Mouse (Mus musculus) embryonic facial prominence, embryonic 14.5 days (tissue): ENCODE measurements around the gene Gabpb2. TPM values are rescaled to one million over a fixed set of nuclear protein-coding genes. Genes with fewer than 3 reads are reported as not detected.

Experiments used
- ATAC-seq: fragments of 200-750 bp; cut with Nextera tagmentation; 2 replicates; pipeline ENCODE4 v1.8.0; 2017; ENCODE audit warnings: low read depth, moderate number of reproducible peaks, moderate TSS enrichment
- DNase-seq: peaks from one replicate; pipeline ENCODE4 v3.0.0-alpha.2; 2015; ENCODE audit warnings: low spot score
- H3K27ac ChIP-seq: fragments of 300-500 bp; sonication (generic); replicated peaks from 2 replicates; pipeline ENCODE4 v1.5.1; 2014; ENCODE audit warnings: low read depth, mild to moderate bottlenecking, low read length, moderate library complexity
- H3K27me3 ChIP-seq: fragments of 300-500 bp; sonication (generic); replicated peaks from 2 replicates; pipeline ENCODE4 v1.6.1; 2014; ENCODE audit warnings: low read length; ENCODE audit not compliant: control insufficient read depth, insufficient read depth
- H3K36me3 ChIP-seq: fragments of 300-500 bp; sonication (generic); 2 replicates; pipeline ENCODE4 v1.6.1; 2014; ENCODE audit warnings: low read length, mixed read lengths; ENCODE audit not compliant: control insufficient read depth, insufficient read depth
- H3K4me1 ChIP-seq: fragments of 300-500 bp; sonication (generic); 2 replicates; pipeline ENCODE4 v1.6.1; 2014; ENCODE audit warnings: antibody characterized with exemption, low read length; ENCODE audit not compliant: control insufficient read depth, insufficient read depth
- H3K4me2 ChIP-seq: fragments of 300-500 bp; sonication (generic); 2 replicates; pipeline ENCODE4 v1.6.1; 2014; ENCODE audit warnings: low read depth, mild to moderate bottlenecking, low read length, moderate library complexity, mixed read lengths
- H3K4me3 ChIP-seq: fragments of 300-500 bp; sonication (generic); 2 replicates; pipeline ENCODE4 v1.5.1; 2014; ENCODE audit warnings: low read depth, mild to moderate bottlenecking, low read length
- H3K9ac ChIP-seq: fragments of 300-500 bp; sonication (generic); 2 replicates; pipeline ENCODE4 v1.6.1; 2014; ENCODE audit warnings: low read depth, mild to moderate bottlenecking, low read length, moderate library complexity, mixed read lengths
- H3K9me3 ChIP-seq: fragments of 300-500 bp; sonication (generic); 2 replicates; pipeline ENCODE4 v1.6.1; 2016; ENCODE audit warnings: low read length; ENCODE audit not compliant: control insufficient read depth
- WGBS: fragments of 180-500 bp; shearing (Covaris S2); extraction: QIAGEN DNeasy Blood & Tissue Kit; methylation state at CpG from one replicate; pipeline ENCODE4 v1.1.7; 2014; 5-methylcytosine and 5-hydroxymethylcytosine counted together
- polyA plus RNA-seq: library from polyadenylated mRNA; unstranded; fragments of >200 nt; fragmentation: Nextera tagmentation; extraction: Ambion mirVana; gene quantifications from 2 replicates; pipeline ENCODE4 v1.2.1, GENCODE M21; 2014

Gabpb2 gene
- polyA plus RNA-seq, 1 experiment from 2014 or later: 7.8 TPM

GRCm38 (mm10) chr3:95210585-95210984 lies 7.1 kb downstream of the Gabpb2 start:
- no peaks in the 10 kb centered on the region for H3K4me1 ChIP-seq
- no peaks in the 10 kb centered on the region for H3K27me3 ChIP-seq
- no peak overlapping the region for H3K4me3 ChIP-seq
- no peak for ATAC-seq
- 81% methylated on average over 2 of the region's 2 CpGs for WGBS
- no peak for DNase-seq
- H3K4me2 ChIP-seq: no peak overlapping the region
- no peak overlapping the region for H3K27ac ChIP-seq
- peaks cover 64% of the 10 kb centered on the region for H3K36me3 ChIP-seq
- no peaks in the 10 kb centered on the region for H3K9me3 ChIP-seq
- H3K9ac ChIP-seq: no peak overlapping the region

DNA sequence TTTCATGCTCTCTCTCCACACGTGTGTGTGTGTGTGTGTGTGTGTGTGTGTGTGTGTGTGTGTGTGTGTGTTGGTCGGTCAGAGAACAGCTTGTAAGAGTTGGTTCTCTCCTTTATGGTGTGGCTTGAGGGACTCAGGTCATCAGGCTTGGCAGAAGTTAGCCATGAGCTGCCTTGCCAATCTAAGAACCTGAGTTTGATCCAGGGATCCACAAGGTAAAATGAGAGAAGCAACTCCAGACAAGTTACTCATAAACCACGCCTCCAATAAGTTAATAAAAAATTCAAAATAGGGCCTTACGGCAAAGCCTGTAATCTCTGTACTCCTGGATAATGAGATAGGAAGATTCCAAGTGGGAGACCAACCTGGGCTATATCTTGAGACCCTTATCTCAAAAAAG lies 9.4 kb downstream of the Gabpb2 start:
- no peak for ATAC-seq
- Histone ChIP-seq H3K4me2 (no peak overlapping the region), H3K4me1 (no peaks in the 10 kb centered on the region), H3K4me3 (no peak overlapping the region), H3K27me3 (no peaks in the 10 kb centered on the region), H3K9me3 (no peaks in the 10 kb centered on the region), H3K27ac (no peak overlapping the region), H3K9ac (no peak overlapping the region), H3K36me3 (peaks cover 71% of the 10 kb centered on the region)
- 84% methylated on average over 4 of the region's 4 CpGs for WGBS
- DNase-seq: no peak

DNA sequence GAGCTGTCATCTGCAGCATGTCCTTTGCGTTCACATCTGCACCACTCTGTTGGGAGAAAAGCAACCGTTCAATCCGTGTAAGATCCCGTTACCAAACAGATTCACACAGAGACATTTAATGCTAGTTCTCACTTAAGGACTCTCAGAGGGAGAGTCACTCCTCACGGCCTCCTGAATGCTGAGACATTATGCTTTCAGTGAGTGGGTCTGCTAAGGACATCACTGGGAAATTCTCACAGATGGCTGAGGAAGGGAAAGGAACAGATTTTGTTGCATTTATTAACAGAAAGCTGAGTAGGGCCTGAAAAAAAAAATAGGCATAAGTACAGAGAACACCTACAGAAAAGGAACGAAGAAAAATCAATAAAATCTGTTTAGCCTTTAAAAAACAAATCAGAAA lies 13.8 kb downstream of the Gabpb2 start:
- no peak overlapping the region for H3K9ac ChIP-seq
- H3K4me1 ChIP-seq: no peaks in the 10 kb centered on the region
- H3K36me3 ChIP-seq: peaks cover 94% of the 10 kb centered on the region
- no peak for ATAC-seq
- H3K4me3 ChIP-seq: no peak overlapping the region
- H3K4me2 ChIP-seq: no peak overlapping the region
- DNase-seq: no peak
- no peak overlapping the region for H3K27ac ChIP-seq
- no peaks in the 10 kb centered on the region for H3K9me3 ChIP-seq
- H3K27me3 ChIP-seq: no peaks in the 10 kb centered on the region
- WGBS: 90% methylated on average over 6 of the region's 6 CpGs

GRCm38 (mm10) chr3:95200562-95200961 lies 17.2 kb downstream of the Gabpb2 start:
- DNase-seq (peak; percentile 17), ATAC-seq (no peak)
- no peaks in the 10 kb centered on the region for H3K4me1 ChIP-seq
- peaks cover 99% of the 10 kb centered on the region for H3K36me3 ChIP-seq
- peak overlapping the region; percentile 39 for H3K27ac ChIP-seq
- no peaks in the 10 kb centered on the region for H3K27me3 ChIP-seq
- WGBS: 43% methylated on average over 2 of the region's 2 CpGs
- H3K4me2 ChIP-seq: no peak overlapping the region
- H3K4me3 ChIP-seq: no peak overlapping the region
- no peaks in the 10 kb centered on the region for H3K9me3 ChIP-seq
- H3K9ac ChIP-seq: no peak overlapping the region

GRCm38 (mm10) chr3:95200132-95200531 lies 17.6 kb downstream of the Gabpb2 start:
- no peak overlapping the region for H3K4me2 ChIP-seq
- H3K9me3 ChIP-seq: no peaks in the 10 kb centered on the region
- H3K4me1 ChIP-seq: no peaks in the 10 kb centered on the region
- DNase-seq: peak; percentile 44
- peak overlapping the region; percentile 39; the same call in 1 of the 2 replicates for H3K27ac ChIP-seq
- H3K9ac ChIP-seq: no peak overlapping the region
- H3K4me3 ChIP-seq: no peak overlapping the region
- peaks cover 99% of the 10 kb centered on the region for H3K36me3 ChIP-seq
- 75% methylated on average over 7 of the region's 7 CpGs for WGBS
- ATAC-seq: no peak
- H3K27me3 ChIP-seq: no peaks in the 10 kb centered on the region

DNA sequence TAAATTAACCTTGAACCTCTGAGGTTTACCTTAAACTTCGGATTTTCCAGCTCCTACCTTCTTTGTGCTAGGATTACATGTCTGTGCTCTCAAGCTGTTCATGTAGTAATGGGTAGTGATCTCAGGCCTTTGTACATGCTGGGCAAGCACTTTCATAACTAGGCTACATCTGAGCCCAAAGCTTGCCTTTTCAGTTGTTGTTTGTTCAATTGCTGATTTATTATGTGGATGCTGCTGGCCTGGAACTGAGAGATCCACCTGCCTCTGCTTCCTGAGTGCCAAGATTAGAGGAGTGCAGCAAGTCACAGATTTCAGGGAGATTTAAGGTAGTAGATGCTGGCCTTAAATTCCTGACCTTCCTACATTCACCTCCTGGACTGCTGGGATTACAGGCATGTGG lies 18.6 kb downstream of the Gabpb2 start:
- no peaks in the 10 kb centered on the region for H3K4me1 ChIP-seq
- no peak overlapping the region for H3K27ac ChIP-seq
- H3K9ac ChIP-seq: 0 out of 2 replicates have a peak overlapping the region, but pooled peaks have one; percentile 37
- H3K9me3 ChIP-seq: no peaks in the 10 kb centered on the region
- H3K4me3 ChIP-seq: no peak overlapping the region
- no peak overlapping the region for H3K4me2 ChIP-seq
- DNase-seq (no peak), ATAC-seq (no peak)
- H3K36me3 ChIP-seq: peaks cover 98% of the 10 kb centered on the region
- H3K27me3 ChIP-seq: no peaks in the 10 kb centered on the region
- WGBS: 77% methylated on average over 1 of the region's 1 CpGs

DNA sequence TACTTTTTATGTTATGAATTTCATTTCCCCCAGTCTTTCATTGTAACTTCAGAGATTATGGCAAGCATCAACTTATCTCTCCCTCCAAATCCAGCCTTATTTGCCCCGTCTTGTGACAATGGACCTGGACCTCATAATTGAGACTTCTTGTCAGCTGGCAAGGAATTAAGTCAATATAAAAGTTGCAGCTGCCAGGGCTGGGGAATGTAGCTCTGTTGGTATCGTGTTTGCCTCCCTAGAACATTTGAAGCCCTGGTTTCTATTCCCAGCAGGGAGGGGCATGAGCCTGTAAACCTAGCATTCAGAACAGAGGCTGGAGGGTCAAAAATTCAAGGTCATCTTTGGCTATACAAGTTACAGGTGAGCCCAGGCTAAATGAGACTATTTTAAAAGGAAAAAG lies 21.9 kb downstream of the Gabpb2 start:
- Histone ChIP-seq H3K9me3 (no peaks in the 10 kb centered on the region), H3K9ac (no peak overlapping the region), H3K4me1 (no peaks in the 10 kb centered on the region), H3K4me2 (no peak overlapping the region), H3K27me3 (no peaks in the 10 kb centered on the region), H3K36me3 (peaks cover 83% of the 10 kb centered on the region), H3K4me3 (no peak overlapping the region), H3K27ac (no peak overlapping the region)
- DNase-seq (no peak), ATAC-seq (no peak)
- WGBS: 83% methylated on average over 2 of the region's 2 CpGs

GRCm38 (mm10) chr3:95194721-95195135 lies 23.0 kb downstream of the Gabpb2 start:
- Histone ChIP-seq H3K9me3 (no peaks in the 10 kb centered on the region), H3K4me3 (no peak overlapping the region), H3K4me1 (no peaks in the 10 kb centered on the region), H3K27ac (0 out of 2 replicates have a peak overlapping the region, but pooled peaks have one; percentile 41), H3K27me3 (no peaks in the 10 kb centered on the region), H3K9ac (no peak overlapping the region), H3K36me3 (peaks cover 82% of the 10 kb centered on the region), H3K4me2 (no peak overlapping the region)
- 57% methylated on average over 6 of the region's 6 CpGs for WGBS
- ATAC-seq (peak; percentile 53; the same call in 1 of the 2 replicates), DNase-seq (peak; percentile 82)

GRCm38 (mm10) chr3:95186888-95187287 lies 30.8 kb downstream of the Gabpb2 start:
- Histone ChIP-seq H3K4me1 (no peaks in the 10 kb centered on the region), H3K9me3 (no peaks in the 10 kb centered on the region), H3K9ac (no peak overlapping the region), H3K4me2 (no peak overlapping the region), H3K4me3 (no peak overlapping the region), H3K27ac (no peak overlapping the region), H3K36me3 (peaks cover 77% of the 10 kb centered on the region), H3K27me3 (no peaks in the 10 kb centered on the region)
- WGBS: 83% methylated on average over 6 of the region's 6 CpGs
- ATAC-seq: no peak
- DNase-seq: no peak
